In genomic region chr7:45198435-45198834, GRCm38 (mm10) we compare ENCODE assay signal across 8 mouse cellular contexts. TPM values are rescaled to one million over a fixed set of nuclear protein-coding genes. Genes with fewer than 3 reads are reported as not detected.
DNase-seq lines count a peak whose midpoint lies in the region; ATAC-seq and TF ChIP-seq lines count a peak whose summit lies in the region.

No protein-coding gene starts in this region.

- TF ChIP-seq POLR2A in heart, adult 2 months (IDR thresholded peaks at IDR 0.05; ENCODE audit: insufficient read depth, low read depth, low read length): no peak

- intact Hi-C loops in heart, adult 2 months (cut with DNase I): loop anchor here (1.0 kb wide), 2 partner anchors 36 to 118 kb away; no protein-coding TSS in a partner anchor

- no peaks in the 10 kb centered on the region for H3K36me3 ChIP-seq in heart, adult 2 months (ENCODE audit: control insufficient read depth, insufficient read depth, low read length)
- H3K36me3 ChIP-seq in limb, embryonic 12.5 days: no peaks in the 10 kb centered on the region

- no peaks in the 10 kb centered on the region for H3K79me2 ChIP-seq in heart, adult 2 months (replicated peaks; ENCODE audit: control insufficient read depth, insufficient read depth, low read length)

- no peak overlapping the region for H3K4me3 ChIP-seq in heart, adult 2 months
- no peak overlapping the region for H3K4me3 ChIP-seq in limb, embryonic 12.5 days (replicated peaks)

- H3K4me1 ChIP-seq in heart, adult 2 months (ENCODE audit: control insufficient read depth, insufficient read depth, low read length): no peaks in the 10 kb centered on the region; the same call in 1 of the 2 replicates
- H3K4me1 ChIP-seq in limb, embryonic 12.5 days (replicated peaks): peaks cover 9% of the 10 kb centered on the region; the same call in 1 of the 2 replicates

- 0 out of 2 replicates have a peak, but pooled peaks have one; percentile 33 for ATAC-seq in limb, embryonic 12.5 days (ENCODE audit: insufficient number of reproducible peaks, insufficient read depth, low FRiP score, low TSS enrichment, low read depth)

- peak; percentile 76 for DNase-seq in 416B (ENCODE audit: low read depth)
- DNase-seq in adrenal gland, adult 18-20 months (ENCODE audit: low spot score in 2 of 2): peak; percentile 59 to 64
- peak; percentile 63 for DNase-seq in embryo, embryonic 11.5 days (ENCODE audit: low read depth, low spot score)
- peak; percentile 73 to 76 for DNase-seq in heart, adult 2 months
- peak; percentile 82 for DNase-seq in kidney, adult 9 months
- DNase-seq in neural tube, embryonic 10.5 days (ENCODE audit: extremely low spot score, low spot score): peak; percentile 66
- peak; percentile 53 for DNase-seq in urinary bladder, postnatal 25 days (ENCODE audit: low spot score)

- peak; percentile 84 for TF ChIP-seq CTCF in heart, adult 2 months (IDR thresholded peaks at IDR 0.05)

- no peak overlapping the region for H3K27ac ChIP-seq in heart, adult 2 months
- H3K27ac ChIP-seq in limb, embryonic 12.5 days: no peak overlapping the region

- no peak overlapping the region for H3K9ac ChIP-seq in heart, adult 2 months (ENCODE audit: low read depth, low read length)
- no peak overlapping the region for H3K9ac ChIP-seq in limb, embryonic 12.5 days (replicated peaks)

- H3K4me2 ChIP-seq in limb, embryonic 12.5 days: no peak overlapping the region

- WGBS in heart, adult 2 months: 10% methylated on average over 5 of the region's 5 CpGs
- WGBS in limb, embryonic 12.5 days: 15% methylated on average over 5 of the region's 5 CpGs

- H3K27me3 ChIP-seq in heart, adult 2 months (ENCODE audit: control insufficient read depth, insufficient read depth, low read length): no peaks in the 10 kb centered on the region
- H3K27me3 ChIP-seq in limb, embryonic 12.5 days: peaks cover 21% of the 10 kb centered on the region

- peak; percentile 83 for TF ChIP-seq EP300 in heart, adult 2 months (IDR thresholded peaks at IDR 0.05; ENCODE audit: insufficient read depth, low read depth, low read length)

- no peaks in the 10 kb centered on the region for H3K9me3 ChIP-seq in limb, embryonic 12.5 days

RNA-seq across cellular contexts. Expression of gene Ccdc155, which starts 6.3 kb away (rescaled TPM):
- under 1 TPM in 1 of 2 experiments, not detected in 1; 0.29 TPM for total RNA-seq in adrenal gland, adult 18-20 months (2021)
- not detected for total RNA-seq in heart, adult 2 months (2021)
- polyA plus RNA-seq in heart, adult 2 months (2012; rRNA removed): 0.06 and 0.12 TPM in 2 replicates
- 1.0 and 1.7 TPM in 2 replicates for polyA plus RNA-seq in limb, embryonic 12.5 days (2016; fragmentation: Nextera tagmentation; extraction: Ambion mirVana)

RNA-seq across cellular contexts. Expression of gene Dkkl1, which starts 13.5 kb away (rescaled TPM):
- not detected for total RNA-seq in adrenal gland, adult 18-20 months (2021)
- total RNA-seq in heart, adult 2 months (2021): not detected
- polyA plus RNA-seq in heart, adult 2 months (2012; rRNA removed): 0.37 and 0.73 TPM in 2 replicates
- polyA plus RNA-seq in limb, embryonic 12.5 days (2016; fragmentation: Nextera tagmentation; extraction: Ambion mirVana): 0.80 and 1.2 TPM in 2 replicates

RNA-seq across cellular contexts. Expression of gene Tead2, which starts 17.1 kb away (rescaled TPM):
- total RNA-seq in adrenal gland, adult 18-20 months (2021): 10 to 100 TPM in 1 of 2 experiments, 1 to 10 TPM in 1; 8.5 to 11.7 TPM
- total RNA-seq in heart, adult 2 months (2021): 10 to 100 TPM in 1 of 2 experiments, 1 to 10 TPM in 1; 6.2 to 10.8 TPM
- 13.1 and 14.0 TPM in 2 replicates for polyA plus RNA-seq in heart, adult 2 months (2012; rRNA removed)
- 316 and 326 TPM in 2 replicates for polyA plus RNA-seq in limb, embryonic 12.5 days (2016; fragmentation: Nextera tagmentation; extraction: Ambion mirVana)

RNA-seq across cellular contexts. Expression of gene Pth2, which starts 17.6 kb away (rescaled TPM):
- total RNA-seq in adrenal gland, adult 18-20 months (2021): not detected
- total RNA-seq in heart, adult 2 months (2021): not detected
- polyA plus RNA-seq in heart, adult 2 months (2012; rRNA removed): not detected in 2 replicates
- not detected in 2 replicates for polyA plus RNA-seq in limb, embryonic 12.5 days (2016; fragmentation: Nextera tagmentation; extraction: Ambion mirVana)

RNA-seq across cellular contexts. Expression of gene Gfy, which starts 19.1 kb away (rescaled TPM):
- not detected for total RNA-seq in adrenal gland, adult 18-20 months (2021)
- not detected for total RNA-seq in heart, adult 2 months (2021)
- not detected in 2 replicates for polyA plus RNA-seq in heart, adult 2 months (2012; rRNA removed)
- not detected in 2 replicates for polyA plus RNA-seq in limb, embryonic 12.5 days (2016; fragmentation: Nextera tagmentation; extraction: Ambion mirVana)
